Mouse (Mus musculus): ENCODE results near the gene Txndc15. TPM values are rescaled to one million over a fixed set of nuclear protein-coding genes. Genes with fewer than 3 reads are reported as not detected.

The Txndc15 gene
- 49.9 and 50.2 TPM in 2 replicates for polyA plus RNA-seq (2014; fragmentation: Nextera tagmentation; extraction: Ambion mirVana)

DNA sequence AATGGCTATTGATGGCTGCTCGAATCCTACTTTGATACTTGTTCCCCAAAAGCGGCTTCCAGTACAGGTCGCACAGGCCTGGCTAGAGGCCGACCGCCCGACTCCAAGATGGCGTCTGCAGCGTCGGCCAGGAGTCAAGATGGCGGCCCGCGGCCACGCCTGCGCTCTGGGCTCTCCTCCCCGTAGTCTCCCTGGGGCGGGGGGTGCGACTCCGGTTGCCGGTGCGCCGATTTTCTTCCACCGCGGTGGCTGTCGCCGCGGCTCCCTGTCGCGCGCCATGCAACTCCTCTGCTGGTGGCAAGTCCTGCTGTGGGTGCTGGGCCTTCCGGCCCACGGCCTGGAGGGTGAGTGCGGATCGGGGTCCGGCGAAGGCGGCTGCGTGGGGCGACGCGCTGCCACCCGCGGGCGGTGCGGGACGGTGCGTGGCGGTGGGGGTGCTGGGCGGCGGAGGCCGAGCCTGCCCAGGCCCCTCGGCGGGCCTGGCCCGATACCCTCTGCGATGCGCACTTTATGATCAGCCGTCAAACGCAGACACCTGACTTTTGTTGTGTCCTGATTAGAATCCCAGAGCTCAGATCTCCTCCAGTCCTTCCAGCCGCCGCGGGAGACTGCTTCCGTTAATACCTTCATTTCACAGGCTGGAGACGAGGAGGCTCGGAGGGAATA is at the start of gene Txndc15:
Gene Txndc15, plus strand, starts transcription at position 150 of the 666 bp plus-strand sequence.
- ATAC-seq (replicated peaks; ENCODE audit: low FRiP score), result peak; percentile 94
- WGBS, result under 1% methylated on average over 63 of the region's 63 CpGs
- no peaks in the 10 kb centered on the region for H3K27me3 ChIP-seq (replicated peaks; ENCODE audit: control insufficient read depth, insufficient read depth, low read length)

DNA sequence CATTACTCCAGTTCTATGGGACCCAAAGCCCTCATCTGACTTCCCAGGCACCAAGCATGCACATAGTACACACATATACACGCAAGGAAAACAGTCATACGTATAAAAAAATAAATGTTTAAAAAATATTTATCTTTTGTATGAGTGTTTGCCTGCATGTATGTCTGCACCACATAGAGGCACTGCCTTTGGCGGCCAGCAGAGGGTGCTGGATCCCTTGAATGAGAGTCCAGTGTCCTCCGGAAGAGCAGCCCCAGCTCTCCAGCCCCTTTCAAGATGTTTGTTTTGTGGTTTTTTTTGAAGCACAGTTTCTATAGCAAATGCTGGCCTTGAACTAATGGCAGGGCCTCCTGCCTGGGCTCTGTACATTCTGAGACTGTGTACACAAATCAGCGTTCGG is 45.9 kb upstream of the Txndc15 start:
- Histone ChIP-seq H3K4me2 (no peak overlapping the region), H3K4me3 (ENCODE audit: low read depth, low read length) (no peak overlapping the region), H3K4me1 (replicated peaks; ENCODE audit: control insufficient read depth, insufficient read depth, low read length) (no peaks in the 10 kb centered on the region), H3K27ac (ENCODE audit: low read depth, low read length) (no peak overlapping the region), H3K36me3 (ENCODE audit: control insufficient read depth, insufficient read depth, low read length) (peaks cover 69% of the 10 kb centered on the region), H3K9ac (ENCODE audit: low read depth, low read length) (no peak overlapping the region), H3K27me3 (replicated peaks; ENCODE audit: control insufficient read depth, insufficient read depth, low read length) (no peaks in the 10 kb centered on the region), H3K9me3 (ENCODE audit: control insufficient read depth, low read length) (peaks cover 3% of the 10 kb centered on the region; the same call in 1 of the 2 replicates)
- DNase-seq (ENCODE audit: low spot score) (no peak), ATAC-seq (replicated peaks; ENCODE audit: low FRiP score) (no peak)
- WGBS, result 81% methylated on average over 6 of the region's 6 CpGs

More for the DNA sequence above, at the start of gene Txndc15:
- Histone ChIP-seq H3K9ac (ENCODE audit: low read depth, low read length) (peak within 1 kb of the TSS; percentile 92), H3K4me3 (ENCODE audit: low read depth, low read length) (peak within 1 kb of the TSS; percentile 85), H3K4me1 (replicated peaks; ENCODE audit: control insufficient read depth, insufficient read depth, low read length) (no peaks in the 10 kb centered on the region), H3K4me2 (peak within 1 kb of the TSS; percentile 78), H3K27ac (ENCODE audit: low read depth, low read length) (peak within 1 kb of the TSS; percentile 54; the same call in 1 of the 2 replicates), H3K36me3 (ENCODE audit: control insufficient read depth, insufficient read depth, low read length) (peaks cover 6% of the 10 kb centered on the region; the same call in 1 of the 2 replicates), H3K9me3 (ENCODE audit: control insufficient read depth, low read length) (no peaks in the 10 kb centered on the region)
- peak; percentile 86 for DNase-seq (ENCODE audit: low spot score)

DNA sequence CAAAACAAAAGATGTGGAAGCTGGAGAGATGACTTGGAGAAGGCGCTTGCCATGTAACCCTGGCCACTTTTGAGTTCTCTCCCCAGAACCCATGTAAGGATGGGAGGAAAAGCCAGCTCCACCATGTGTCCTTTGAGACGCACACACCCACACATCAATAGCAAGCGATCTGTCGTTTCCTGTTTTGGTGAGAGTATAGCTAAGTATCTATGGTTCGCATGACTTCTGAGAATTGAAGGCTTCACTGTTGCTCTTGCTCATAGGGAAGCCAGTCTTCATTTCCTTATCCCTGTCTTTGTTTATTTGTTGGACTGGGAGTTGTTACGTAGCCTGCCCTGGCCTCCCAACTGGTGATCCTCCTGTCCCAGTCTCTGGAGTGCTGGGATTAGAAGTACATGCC is 41.7 kb upstream of the Txndc15 start:
- peaks cover 3% of the 10 kb centered on the region; the same call in 1 of the 2 replicates for H3K9me3 ChIP-seq (ENCODE audit: control insufficient read depth, low read length)
- H3K27ac ChIP-seq (ENCODE audit: low read depth, low read length), result no peak overlapping the region
- no peak overlapping the region for H3K4me3 ChIP-seq (ENCODE audit: low read depth, low read length)
- 89% methylated on average over 6 of the region's 6 CpGs for WGBS
- H3K27me3 ChIP-seq (replicated peaks; ENCODE audit: control insufficient read depth, insufficient read depth, low read length), result no peaks in the 10 kb centered on the region
- H3K4me1 ChIP-seq (replicated peaks; ENCODE audit: control insufficient read depth, insufficient read depth, low read length), result no peaks in the 10 kb centered on the region
- DNase-seq (ENCODE audit: low spot score), result no peak
- H3K36me3 ChIP-seq (ENCODE audit: control insufficient read depth, insufficient read depth, low read length), result peaks cover 56% of the 10 kb centered on the region
- no peak for ATAC-seq (replicated peaks; ENCODE audit: low FRiP score)
- no peak overlapping the region for H3K9ac ChIP-seq (ENCODE audit: low read depth, low read length)
- H3K4me2 ChIP-seq, result no peak overlapping the region

DNA sequence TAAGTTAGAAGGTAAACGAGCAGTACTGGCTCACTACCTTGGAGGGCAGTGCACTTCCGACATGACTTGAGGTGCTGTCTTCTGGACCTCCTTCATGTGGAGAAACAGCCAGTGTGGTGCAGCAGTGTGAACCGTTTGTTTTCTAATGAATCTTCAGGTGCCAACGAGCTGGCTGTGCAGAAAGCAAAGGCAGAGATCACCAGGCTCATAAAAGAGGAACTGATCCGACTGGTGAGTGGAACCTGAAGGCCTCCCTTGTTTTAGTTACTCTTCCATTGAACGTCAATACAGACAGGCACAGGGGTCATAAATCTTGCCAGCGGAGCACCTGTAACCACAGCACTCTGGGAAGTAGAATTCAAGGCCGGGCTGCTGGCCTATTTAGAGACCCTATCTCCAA is 37.1 kb upstream of the Txndc15 start:
- Histone ChIP-seq H3K4me1 (replicated peaks; ENCODE audit: control insufficient read depth, insufficient read depth, low read length) (no peaks in the 10 kb centered on the region), H3K27me3 (replicated peaks; ENCODE audit: control insufficient read depth, insufficient read depth, low read length) (no peaks in the 10 kb centered on the region), H3K36me3 (ENCODE audit: control insufficient read depth, insufficient read depth, low read length) (peaks cover 44% of the 10 kb centered on the region), H3K9me3 (ENCODE audit: control insufficient read depth, low read length) (no peaks in the 10 kb centered on the region), H3K4me2 (no peak overlapping the region), H3K27ac (ENCODE audit: low read depth, low read length) (no peak overlapping the region), H3K9ac (ENCODE audit: low read depth, low read length) (no peak overlapping the region), H3K4me3 (ENCODE audit: low read depth, low read length) (no peak overlapping the region)
- ATAC-seq (replicated peaks; ENCODE audit: low FRiP score) (no peak), DNase-seq (ENCODE audit: low spot score) (no peak)
- 81% methylated on average over 8 of the region's 8 CpGs for WGBS

DNA sequence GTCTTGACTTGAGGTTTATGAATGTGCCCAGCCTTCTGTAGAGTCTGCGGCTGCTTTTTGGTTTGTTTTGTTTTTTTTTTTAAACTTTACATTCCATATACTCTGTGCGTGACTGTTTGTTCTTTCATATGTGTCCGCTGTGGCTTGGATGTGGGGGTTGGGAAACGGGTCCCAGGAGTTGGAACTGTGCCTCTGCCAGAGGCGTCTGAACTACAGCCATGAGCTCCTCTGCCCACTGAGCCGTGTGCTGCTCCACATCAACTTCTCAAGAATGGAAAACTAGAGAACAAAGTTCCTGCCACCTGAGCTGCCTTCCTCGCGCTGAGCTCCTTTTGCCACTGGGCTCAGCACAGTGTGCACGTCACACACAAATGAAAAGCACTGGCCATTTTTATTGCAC is 32.2 kb upstream of the Txndc15 start:
- WGBS, result 88% methylated on average over 9 of the region's 9 CpGs
- Histone ChIP-seq H3K36me3 (ENCODE audit: control insufficient read depth, insufficient read depth, low read length) (peaks cover 26% of the 10 kb centered on the region), H3K9ac (ENCODE audit: low read depth, low read length) (no peak overlapping the region), H3K27ac (ENCODE audit: low read depth, low read length) (no peak overlapping the region), H3K4me3 (ENCODE audit: low read depth, low read length) (no peak overlapping the region), H3K9me3 (ENCODE audit: control insufficient read depth, low read length) (no peaks in the 10 kb centered on the region), H3K4me2 (no peak overlapping the region), H3K4me1 (replicated peaks; ENCODE audit: control insufficient read depth, insufficient read depth, low read length) (no peaks in the 10 kb centered on the region), H3K27me3 (replicated peaks; ENCODE audit: control insufficient read depth, insufficient read depth, low read length) (no peaks in the 10 kb centered on the region)
- ATAC-seq (replicated peaks; ENCODE audit: low FRiP score) (no peak), DNase-seq (ENCODE audit: low spot score) (no peak)

DNA sequence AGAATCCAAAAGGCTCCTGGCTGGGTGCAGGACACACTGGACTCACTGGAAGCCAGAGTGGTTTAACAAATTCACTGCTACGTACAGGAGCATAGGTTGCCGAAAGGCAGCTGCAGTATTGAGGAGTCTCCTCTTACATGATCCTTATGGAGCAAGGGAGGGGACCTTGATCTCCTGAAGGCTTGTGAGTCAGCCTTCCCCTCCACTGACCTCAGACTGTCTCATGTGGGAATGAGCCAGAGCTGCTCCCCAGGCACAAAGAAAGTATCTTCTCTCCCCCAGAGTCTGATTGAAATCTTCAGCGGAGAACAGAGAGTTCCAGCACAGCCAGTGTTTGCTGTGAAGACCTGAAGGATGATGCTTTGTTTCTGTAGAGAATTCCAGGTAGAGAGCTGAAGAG is 30.9 kb upstream of the Txndc15 start:
- no peak overlapping the region for H3K4me2 ChIP-seq
- no peak for DNase-seq (ENCODE audit: low spot score)
- H3K9ac ChIP-seq (ENCODE audit: low read depth, low read length), result no peak overlapping the region
- no peak overlapping the region for H3K27ac ChIP-seq (ENCODE audit: low read depth, low read length)
- H3K4me3 ChIP-seq (ENCODE audit: low read depth, low read length), result no peak overlapping the region
- ATAC-seq (replicated peaks; ENCODE audit: low FRiP score), result no peak
- H3K27me3 ChIP-seq (replicated peaks; ENCODE audit: control insufficient read depth, insufficient read depth, low read length), result no peaks in the 10 kb centered on the region
- no peaks in the 10 kb centered on the region for H3K4me1 ChIP-seq (replicated peaks; ENCODE audit: control insufficient read depth, insufficient read depth, low read length)
- peaks cover 15% of the 10 kb centered on the region for H3K36me3 ChIP-seq (ENCODE audit: control insufficient read depth, insufficient read depth, low read length)
- no peaks in the 10 kb centered on the region for H3K9me3 ChIP-seq (ENCODE audit: control insufficient read depth, low read length)
- 89% methylated on average over 3 of the region's 3 CpGs for WGBS

DNA sequence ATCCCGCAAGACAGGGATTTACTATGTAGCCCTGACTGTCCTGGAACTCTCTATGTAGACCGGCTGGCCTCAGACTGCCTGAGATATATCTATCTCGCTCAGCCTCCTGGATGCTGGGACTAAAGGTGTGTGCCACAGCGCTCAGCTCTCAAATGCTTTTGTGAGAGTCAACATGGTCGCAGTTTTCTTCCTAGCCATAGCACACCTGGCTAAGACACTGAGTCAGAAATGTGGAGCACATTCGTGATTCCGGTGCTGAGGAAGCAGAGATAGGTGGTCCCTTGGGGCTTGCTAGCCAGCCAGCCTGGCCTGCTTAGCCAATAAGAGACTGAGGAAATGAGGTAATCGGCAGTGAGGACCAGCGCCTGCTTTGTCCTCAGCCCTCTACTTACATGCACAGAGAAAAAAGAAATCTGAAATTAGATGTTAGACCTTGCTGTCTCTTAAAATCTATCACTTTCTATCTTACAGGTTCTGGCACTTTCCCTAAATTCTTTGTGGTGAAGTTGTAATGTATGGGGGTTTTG is 28.3 kb upstream of the Txndc15 start:
- no peak for DNase-seq (ENCODE audit: low spot score)
- Histone ChIP-seq H3K9ac (ENCODE audit: low read depth, low read length) (no peak overlapping the region), H3K4me2 (no peak overlapping the region), H3K4me3 (ENCODE audit: low read depth, low read length) (no peak overlapping the region), H3K9me3 (ENCODE audit: control insufficient read depth, low read length) (no peaks in the 10 kb centered on the region), H3K27me3 (replicated peaks; ENCODE audit: control insufficient read depth, insufficient read depth, low read length) (no peaks in the 10 kb centered on the region), H3K4me1 (replicated peaks; ENCODE audit: control insufficient read depth, insufficient read depth, low read length) (no peaks in the 10 kb centered on the region), H3K36me3 (ENCODE audit: control insufficient read depth, insufficient read depth, low read length) (peaks cover 2% of the 10 kb centered on the region; the same call in 1 of the 2 replicates), H3K27ac (ENCODE audit: low read depth, low read length) (no peak overlapping the region)
- WGBS, result 66% methylated on average over 9 of the region's 9 CpGs
- no peak for ATAC-seq (replicated peaks; ENCODE audit: low FRiP score)

DNA sequence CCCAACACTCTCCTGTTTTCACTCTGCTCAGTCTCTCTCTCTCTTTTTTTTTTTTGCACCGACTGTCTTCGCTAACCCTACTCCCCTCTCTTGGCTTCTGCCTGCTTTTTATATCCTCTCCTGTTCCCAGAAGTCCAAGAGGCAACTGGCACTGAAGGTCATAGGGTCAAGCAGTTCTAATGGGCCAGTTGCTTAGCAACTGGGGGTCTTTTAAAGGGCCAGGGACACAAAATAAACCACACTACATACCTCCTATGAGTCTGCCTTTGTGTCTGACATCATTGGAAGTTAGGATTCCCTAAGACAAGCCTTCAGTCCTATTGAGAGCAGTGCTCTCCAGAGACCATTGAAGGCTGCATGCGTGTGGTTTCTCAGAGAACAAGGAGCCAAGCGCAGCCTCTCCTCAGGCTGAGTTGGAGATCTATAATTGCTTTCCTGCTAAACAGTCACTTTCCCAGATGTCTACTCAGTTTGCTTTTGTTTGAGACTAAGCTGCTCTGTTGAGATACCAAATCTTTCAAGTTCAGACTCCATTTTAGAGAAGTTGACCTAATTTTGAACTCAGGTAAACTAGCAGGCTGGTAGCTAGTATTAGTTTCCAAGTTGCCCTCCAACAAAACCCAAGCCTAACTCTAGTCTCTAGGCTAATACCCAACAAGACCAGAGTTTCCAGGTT is 26.4 kb upstream of the Txndc15 start:
- no peak overlapping the region for H3K27ac ChIP-seq (ENCODE audit: low read depth, low read length)
- H3K9ac ChIP-seq (ENCODE audit: low read depth, low read length), result no peak overlapping the region
- no peaks in the 10 kb centered on the region for H3K27me3 ChIP-seq (replicated peaks; ENCODE audit: control insufficient read depth, insufficient read depth, low read length)
- DNase-seq (ENCODE audit: low spot score) (no peak), ATAC-seq (replicated peaks; ENCODE audit: low FRiP score) (no peak)
- WGBS, result 59% methylated on average over 4 of the region's 4 CpGs
- no peak overlapping the region for H3K4me2 ChIP-seq
- H3K4me3 ChIP-seq (ENCODE audit: low read depth, low read length), result no peak overlapping the region
- H3K36me3 ChIP-seq (ENCODE audit: control insufficient read depth, insufficient read depth, low read length), result no peaks in the 10 kb centered on the region
- no peaks in the 10 kb centered on the region for H3K9me3 ChIP-seq (ENCODE audit: control insufficient read depth, low read length)
- H3K4me1 ChIP-seq (replicated peaks; ENCODE audit: control insufficient read depth, insufficient read depth, low read length), result no peaks in the 10 kb centered on the region
